Mouse (Mus musculus) MEL (cell line): Measurements from ENCODE around the gene Scgb1c1. TPM values are rescaled to one million over a fixed set of nuclear protein-coding genes. Genes with fewer than 3 reads are reported as not detected.

ENCODE experiments used
- DNase-seq: peaks from one replicate; pipeline ENCODE4 v3.0.0; 2011; ENCODE audit warnings: low read depth, low spot score
- H3K27ac ChIP-seq: 2 replicates; pipeline ENCODE4 v1.5.1; 2012; ENCODE audit warnings: low read depth, mild to moderate bottlenecking, control low read depth, low read length, moderate library complexity; ENCODE audit not compliant: control insufficient read depth
- H3K27me3 ChIP-seq, 2 experiments: fragments of 150-350 bp in 1 of 2; sonication (generic) in 1 of 2; 2 replicates each; pipeline ENCODE4 v1.6.1; 2012; ENCODE audit warnings: low read length in 2 of 2, mild to moderate bottlenecking in 2 of 2, improper control_type of control experiment in 1 of 2, moderate library complexity in 1 of 2; ENCODE audit not compliant: insufficient read depth in 2 of 2, control insufficient read depth in 1 of 2
- H3K36me3 ChIP-seq, 2 experiments: 2 replicates each; pipeline ENCODE4 v1.6.1; 2012 to 2014; ENCODE audit warnings: low read length in 2 of 2, improper control_type of control experiment in 1 of 2, inconsistent platforms in 1 of 2, mild to moderate bottlenecking in 1 of 2; ENCODE audit not compliant: insufficient read depth in 2 of 2, control insufficient read depth in 1 of 2
- H3K4me1 ChIP-seq, 2 experiments: fragments of 150-350 bp in 1 of 2; sonication (generic) in 1 of 2; 2 replicates each; pipeline ENCODE4 v1.6.1; 2012; ENCODE audit warnings: low read length in 2 of 2, improper control_type of control experiment in 1 of 2, mild to moderate bottlenecking in 1 of 2; ENCODE audit not compliant: insufficient read depth in 2 of 2, control insufficient read depth in 1 of 2
- H3K4me3 ChIP-seq, 2 experiments: fragments of 150-350 bp in 1 of 2; sonication (generic) in 1 of 2; 2 replicates each; pipeline ENCODE4 v1.5.1; 2012; ENCODE audit warnings: low read depth in 2 of 2, low read length in 2 of 2, mild to moderate bottlenecking in 2 of 2, moderate library complexity in 2 of 2, control low read depth in 1 of 2, improper control_type of control experiment in 1 of 2; ENCODE audit not compliant: control insufficient read depth in 1 of 2, insufficient read depth in 1 of 2
- H3K79me2 ChIP-seq: 2 replicates; pipeline ENCODE4 v1.6.1; 2012; ENCODE audit warnings: mild to moderate bottlenecking, low read length, moderate library complexity; ENCODE audit not compliant: control insufficient read depth, poor library complexity, insufficient read depth
- H3K9ac ChIP-seq: 2 replicates; pipeline ENCODE4 v1.6.1; 2012; ENCODE audit warnings: low read depth, mild to moderate bottlenecking, control low read depth, low read length, moderate library complexity; ENCODE audit not compliant: control insufficient read depth, poor library complexity, severe bottlenecking
- H3K9me3 ChIP-seq: fragments of 150-350 bp; sonication (generic); replicated peaks from 2 replicates; pipeline ENCODE4 v1.6.1; 2012; ENCODE audit warnings: mild to moderate bottlenecking, low read length, improper control_type of control experiment, moderate library complexity; ENCODE audit not compliant: insufficient read depth
- BHLHE40 ChIP-seq: IDR thresholded peaks from 2 replicates; pipeline ENCODE4 v1.6.1; 2012; ENCODE audit warnings: low read depth, mild to moderate bottlenecking, inconsistent platforms, low read length, improper control_type of control experiment, borderline replicate concordance
- CHD1 ChIP-seq: IDR thresholded peaks from 2 replicates; pipeline ENCODE4 v1.6.1; 2012; ENCODE audit warnings: low read depth, mild to moderate bottlenecking, inconsistent platforms, low read length, improper control_type of control experiment
- ETS1 ChIP-seq: IDR thresholded peaks from 2 replicates; pipeline ENCODE4 v1.6.1; 2012; ENCODE audit warnings: low read depth, mild to moderate bottlenecking, inconsistent platforms, low read length, improper control_type of control experiment, moderate library complexity
- GABPA ChIP-seq: IDR thresholded peaks from 2 replicates; pipeline ENCODE4 v1.6.1; 2012; ENCODE audit warnings: low read depth, mild to moderate bottlenecking, inconsistent platforms, low read length, improper control_type of control experiment, moderate library complexity
- MAFK ChIP-seq: IDR thresholded peaks from 2 replicates; pipeline ENCODE4 v1.6.1; 2011; ENCODE audit warnings: low read depth, mild to moderate bottlenecking, low read length, improper control_type of control experiment, borderline replicate concordance
- MAX ChIP-seq: IDR thresholded peaks from 2 replicates; pipeline ENCODE4 v1.6.1; 2011; ENCODE audit warnings: low read length, improper control_type of control experiment
- MXI1 ChIP-seq: IDR thresholded peaks from 2 replicates; pipeline ENCODE4 v1.6.1; 2011; ENCODE audit warnings: mild to moderate bottlenecking, low read depth, low read length, improper control_type of control experiment
- NELFE ChIP-seq: IDR thresholded peaks from 2 replicates; pipeline ENCODE4 v1.6.1; 2011; ENCODE audit warnings: low read depth, low read length, improper control_type of control experiment
- RAD21 ChIP-seq: IDR thresholded peaks from 2 replicates; pipeline ENCODE4 v1.6.1; 2011; ENCODE audit warnings: mild to moderate bottlenecking, low read depth, low read length, improper control_type of control experiment
- SMC3 ChIP-seq: IDR thresholded peaks from 2 replicates; pipeline ENCODE4 v1.6.1; 2011; ENCODE audit warnings: low read depth, low read length, improper control_type of control experiment
- USF2 ChIP-seq, 2 experiments: IDR thresholded peaks; 2 replicates each; pipeline ENCODE4 v1.6.1; 2011 to 2012; ENCODE audit warnings: improper control_type of control experiment in 2 of 2, low read length in 2 of 2, borderline replicate concordance in 1 of 2, inconsistent platforms in 1 of 2, low read depth in 1 of 2, mild to moderate bottlenecking in 1 of 2; ENCODE audit not compliant: insufficient read depth in 1 of 2
- ZC3H11A ChIP-seq: IDR thresholded peaks from 2 replicates; pipeline ENCODE4 v1.6.1; 2012; ENCODE audit warnings: low read depth, mild to moderate bottlenecking, inconsistent platforms, low read length, improper control_type of control experiment
- polyA plus RNA-seq, 2 experiments: library from polyadenylated mRNA; stranded (reverse) in 1 of 2; unstranded in 1 of 2; fragments of >175 nt in 1 of 2; fragments of >200 nt in 1 of 2; gene quantifications; 2 replicates each; pipeline versions ENCODE4 v1.2.1 to v1.2.4; 2012; ENCODE audit warnings: low replicate concordance in 2 of 2, low read depth in 1 of 2; ENCODE audit not compliant: insufficient read length in 2 of 2, insufficient read depth in 1 of 2, missing spikeins in 1 of 2
- total RNA-seq: library from RNA; depleted of rRNA; stranded (reverse); fragments of 300-350 nt; gene quantifications from 2 replicates; pipeline ENCODE4 v1.2.3, GENCODE M21; 2012

The Scgb1c1 gene
- total and polyA plus RNA-seq, 3 experiments, result not detected

DNA sequence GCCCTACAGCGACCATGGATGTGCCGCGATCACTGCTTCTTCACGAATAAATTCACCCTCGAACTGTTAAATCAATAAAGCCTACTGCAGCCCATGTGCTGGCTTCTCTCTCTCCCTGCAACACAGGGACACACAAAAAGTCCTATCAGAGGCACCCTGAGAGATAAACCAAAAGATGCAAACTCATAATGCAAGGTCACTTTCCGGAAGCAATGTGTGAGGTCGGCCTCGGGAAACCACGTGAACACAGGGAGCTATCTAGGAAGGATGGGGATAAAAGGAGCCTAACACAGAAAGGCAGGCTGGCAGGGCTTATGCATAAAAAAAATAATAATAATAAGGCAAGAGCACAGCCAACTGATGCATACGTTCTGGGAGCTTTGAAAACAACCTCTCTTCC lies 1.3 kb downstream of the Scgb1c1 start:
- Histone ChIP-seq H3K9me3 (no peaks in the 10 kb centered on the region), H3K4me1 (no peaks in the 10 kb centered on the region), H3K27ac (no peak overlapping the region), H3K9ac (no peak overlapping the region), H3K79me2 (no peaks in the 10 kb centered on the region), H3K4me3 (no peak overlapping the region), H3K36me3 (no peaks in the 10 kb centered on the region), H3K27me3 (no peaks in the 10 kb centered on the region; a peak in 1 of 4 replicates)
- no peak for DNase-seq
- TF ChIP-seq MAFK, result no peak
- no peak for TF ChIP-seq RAD21
- TF ChIP-seq MXI1, result no peak
- TF ChIP-seq ETS1, result no peak
- TF ChIP-seq NELFE, result no peak
- TF ChIP-seq ZC3H11A, result no peak
- TF ChIP-seq GABPA, result no peak

DNA sequence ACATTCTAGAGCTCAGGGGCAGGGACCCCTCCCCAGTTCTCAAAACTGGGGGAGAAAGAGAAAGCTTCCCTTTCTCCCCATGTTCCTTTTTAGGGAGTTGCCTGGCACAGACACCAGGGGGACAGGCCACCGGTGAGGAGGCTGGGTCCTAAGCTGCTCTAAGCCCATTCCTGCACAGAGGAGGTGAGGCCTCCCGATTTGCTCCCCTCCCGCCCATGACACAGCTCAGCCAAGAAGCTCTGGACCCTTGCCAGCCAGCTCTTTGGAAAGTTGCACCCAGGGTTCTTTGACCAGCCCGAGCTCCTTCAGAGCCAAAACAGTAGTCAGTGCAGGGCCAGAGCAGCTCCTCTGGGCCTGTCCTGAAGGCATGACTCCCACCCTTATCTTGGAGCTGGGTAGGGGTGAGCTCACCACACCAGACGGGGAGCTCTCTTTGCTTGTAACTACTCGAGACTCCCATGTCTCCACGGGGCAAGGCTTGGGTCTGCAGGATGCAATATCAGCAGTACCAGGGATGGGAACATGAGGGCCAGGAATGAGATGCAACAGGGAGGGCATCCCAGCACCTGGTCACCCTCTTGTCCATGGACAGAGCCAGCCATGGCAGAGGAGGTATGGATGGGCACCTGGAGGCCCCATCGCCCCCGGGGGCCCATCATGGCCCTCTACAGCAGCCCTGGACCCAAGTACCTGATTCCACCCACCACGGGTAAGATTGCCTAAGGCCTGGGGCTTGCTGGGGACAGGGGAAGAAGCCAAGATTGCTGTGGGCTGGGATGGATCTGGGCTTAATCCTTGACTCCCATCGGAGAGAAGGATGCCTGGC lies 2.6 kb downstream of the Scgb1c1 start, which contains the start of gene Odf3:
Gene Odf3 (plus strand): TSS at position 51 of the 826 bp plus-strand sequence.
- H3K27me3 ChIP-seq, result no peaks in the 10 kb centered on the region
- TF ChIP-seq BHLHE40, result no peak
- no peak for TF ChIP-seq SMC3
- TF ChIP-seq ZC3H11A, result no peak
- no peak for TF ChIP-seq USF2 (IDR thresholded peaks at IDR 0.05; ENCODE audit: borderline replicate concordance in 1 of 2, insufficient read depth in 1 of 2, low read depth in 1 of 2, low read length in 2 of 2)

DNA sequence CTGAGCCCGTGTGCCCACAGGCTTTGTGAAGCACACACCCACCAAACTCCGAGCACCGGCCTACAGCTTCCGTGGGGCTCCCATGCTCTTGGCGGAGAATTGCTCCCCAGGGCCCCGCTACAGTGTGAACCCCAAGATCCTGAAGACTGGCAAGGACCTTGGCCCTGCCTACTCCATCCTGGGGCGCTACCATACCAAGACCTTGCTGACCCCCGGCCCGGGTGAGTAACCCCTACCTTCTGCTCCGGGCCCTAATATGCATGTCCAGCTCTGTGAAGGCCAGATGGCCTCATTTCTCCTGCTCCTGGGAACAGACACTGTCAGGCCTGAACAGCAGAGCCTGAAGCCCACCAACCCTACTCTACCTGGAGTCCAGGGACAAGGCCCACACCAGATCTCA lies 3.2 kb downstream of the Scgb1c1 start:
- Histone ChIP-seq H3K9me3 (no peaks in the 10 kb centered on the region), H3K79me2 (no peaks in the 10 kb centered on the region), H3K9ac (no peak overlapping the region), H3K4me3 (no peak overlapping the region), H3K4me1 (no peaks in the 10 kb centered on the region), H3K36me3 (no peaks in the 10 kb centered on the region)
- no peak for DNase-seq
- TF ChIP-seq CHD1 (no peak), MAX (no peak)
- TF ChIP-seq, all 39 proteins: peak for 0
- Histone ChIP-seq H3K27ac (no peak overlapping the region), H3K27me3 (no peaks in the 10 kb centered on the region)

More for the DNA sequence above, 2.6 kb downstream of the Scgb1c1 start, which contains the start of gene Odf3:
- no peak for DNase-seq
- no peak within 1 kb of the TSS for H3K27ac ChIP-seq
- H3K9me3 ChIP-seq, result no peaks in the 10 kb centered on the region
- no peaks in the 10 kb centered on the region for H3K4me1 ChIP-seq
- no peak within 1 kb of the TSS for H3K9ac ChIP-seq
- no peak within 1 kb of the TSS for H3K4me3 ChIP-seq
- no peaks in the 10 kb centered on the region for H3K36me3 ChIP-seq
- no peaks in the 10 kb centered on the region for H3K79me2 ChIP-seq
